8 mouse cellular contexts compared by ENCODE assay signal in genomic region chr12:71831258-71832087, GRCm38 (mm10). TPM values are rescaled to one million over a fixed set of nuclear protein-coding genes. Genes with fewer than 3 reads are reported as not detected.
A peak's percentile ranks its signal among the peaks of the same experiment; 100 is the strongest.
DNase-seq lines count a peak whose midpoint lies in the region; ATAC-seq and TF ChIP-seq lines count a peak whose summit lies in the region.

No protein-coding gene starts in this region.

- peak overlapping the region; percentile 91 for H3K27ac ChIP-seq in intestine, postnatal 0 days (ENCODE audit: low read depth, low read length)
- H3K27ac ChIP-seq in macrophage = no peak overlapping the region

- H3K79me3 ChIP-seq in C2C12 (ENCODE audit: low read depth) = peaks cover 43% of the 10 kb centered on the region

- WGBS in intestine, postnatal 0 days = under 1% methylated on average over 59 of the region's 59 CpGs
- WGBS in macrophage (ENCODE audit: missing documents) = under 1% methylated on average over 55 of the region's 59 CpGs

- peak; percentile 12 for DNase-seq in MEL-GATA-1-ER (ENCODE audit: extremely low read depth, low read depth)
- peak; percentile 62 for DNase-seq in cerebellum, adult 9-11 months
- peak; percentile 58 to 68 for DNase-seq in heart, adult 18-20 months
- peak; percentile 70 for DNase-seq in right cerebral cortex, postnatal 25 days
- no peak for DNase-seq in yolk sac, embryonic 10.5 days (ENCODE audit: low spot score)

- H3K9me3 ChIP-seq in intestine, postnatal 0 days (ENCODE audit: control insufficient read depth) = no peaks in the 10 kb centered on the region

- H3K79me2 ChIP-seq in C2C12 (ENCODE audit: control insufficient read depth, insufficient read depth) (peaks cover 55% of the 10 kb centered on the region), macrophage (ENCODE audit: inconsistent target) (peaks cover 48% of the 10 kb centered on the region)

- peaks cover 13% of the 10 kb centered on the region for H3K27me3 ChIP-seq in C2C12 (ENCODE audit: control insufficient read depth, insufficient read depth, insufficient read length)
- H3K27me3 ChIP-seq in intestine, postnatal 0 days (replicated peaks; ENCODE audit: control insufficient read depth, insufficient read depth, low read length) = no peaks in the 10 kb centered on the region

- ATAC-seq in intestine, postnatal 0 days = peak; percentile 61

- H3K4me1 ChIP-seq in intestine, postnatal 0 days (replicated peaks; ENCODE audit: control insufficient read depth, insufficient read depth, low read length) = peaks cover 10% of the 10 kb centered on the region; the same call in 1 of the 2 replicates

- peak; percentile 39 for TF ChIP-seq CTCF in C2C12 (IDR thresholded peaks at IDR 0.05; ENCODE audit: control insufficient read depth, insufficient read depth, insufficient read length)
- TF ChIP-seq CTCF in intestine, postnatal 0 days (IDR thresholded peaks at IDR 0.05; ENCODE audit: low read depth) = peak; percentile 45

- no peaks in the 10 kb centered on the region for H3K36me3 ChIP-seq in C2C12 (ENCODE audit: control insufficient read depth, insufficient read depth)
- no peaks in the 10 kb centered on the region for H3K36me3 ChIP-seq in intestine, postnatal 0 days (ENCODE audit: control insufficient read depth, insufficient read depth)
- H3K36me3 ChIP-seq in macrophage (ENCODE audit: inconsistent target) = no peaks in the 10 kb centered on the region

- H3K4me2 ChIP-seq in intestine, postnatal 0 days (replicated peaks; ENCODE audit: low read depth) = peak overlapping the region; percentile 96

- H3ac ChIP-seq in C2C12 (ENCODE audit: control insufficient read depth, insufficient read length, low read depth) = peak overlapping the region; percentile 91

- H3K9ac ChIP-seq in intestine, postnatal 0 days (ENCODE audit: low read depth, low read length) = peak overlapping the region; percentile 84

- H3K4me3 ChIP-seq in C2C12 (ENCODE audit: insufficient read depth, poor library complexity, severe bottlenecking) = peak overlapping the region; percentile 69
- H3K4me3 ChIP-seq in intestine, postnatal 0 days (ENCODE audit: low read depth, low read length) = peak overlapping the region; percentile 88
- H3K4me3 ChIP-seq in macrophage (ENCODE audit: inconsistent target) = peak overlapping the region; percentile 56

TF ChIP-seq in C2C12, 6 proteins besides CTCF, POLR2A, EP300 and RAD21:
- TF ChIP-seq MYOG (IDR thresholded peaks at IDR 0.05; ENCODE audit: control insufficient read depth, extremely low read depth, insufficient read length) = no peak
- no peak for TF ChIP-seq CEBPB (IDR thresholded peaks at IDR 0.05; ENCODE audit: low read depth)
- TF ChIP-seq FOSL1 (IDR thresholded peaks at IDR 0.05; ENCODE audit: insufficient read depth, low read length, poor library complexity, severe bottlenecking) = no peak
- TF ChIP-seq MAX (IDR thresholded peaks at IDR 0.05) = no peak
- TF ChIP-seq MYOD1 (IDR thresholded peaks at IDR 0.05; ENCODE audit: control insufficient read depth, insufficient read length, low read depth) = no peak
- no peak for TF ChIP-seq USF1 (IDR thresholded peaks at IDR 0.05; ENCODE audit: low read depth)

RNA-seq across cellular contexts. Expression of gene Daam1, which starts 0.6 kb away (rescaled TPM):
- polyA plus RNA-seq in C2C12 (2012; fragmentation: generic; extraction: Trizol) (3.2 TPM), macrophage (2018) (6.5 to 9.8 TPM (median 6.7 TPM) in 3 replicates)
- 10 to 100 TPM; 61.3 to 70.5 TPM for total RNA-seq in heart, adult 18-20 months (2021)
- 5.3 and 5.7 TPM in 2 replicates for polyA plus RNA-seq in intestine, postnatal 0 days (2015; fragmentation: Nextera tagmentation; extraction: Ambion mirVana)
- total RNA-seq in macrophage (2018; cell fraction: chromatin; rRNA removed) = 100 to 1,000 TPM in 1 of 26 experiments, 10 to 100 TPM in 25; 23.6 to 164 (median 36.9) TPM
- 10 to 100 TPM in 17 of 26 experiments, 1 to 10 TPM in 9; 8.7 to 17.1 (median 11.3) TPM for total RNA-seq in macrophage (2018; cell fraction: cytosol; rRNA removed)
- total RNA-seq in macrophage (2018; cell fraction: nucleus; rRNA removed) = 100 to 1,000 TPM in 1 of 26 experiments, 10 to 100 TPM in 25; 18.9 to 136 (median 25.2) TPM
